Mouse (Mus musculus) ES-E14 (cell line): Measurements from ENCODE around the gene Pik3r2. TPM values are rescaled to one million over a fixed set of nuclear protein-coding genes. Genes with fewer than 3 reads are reported as not detected.

ENCODE experiments used
- DNase-seq: peaks from one replicate; pipeline ENCODE4 v3.0.0-alpha.2; 2013; ENCODE audit warnings: low read depth, low spot score
- H3K27ac ChIP-seq: 2 replicates; pipeline ENCODE4 v1.5.1; 2012; ENCODE audit warnings: low read depth, mild to moderate bottlenecking, low read length, moderate library complexity, mixed read lengths; ENCODE audit not compliant: poor library complexity, insufficient read depth, severe bottlenecking
- H3K36me3 ChIP-seq: 2 replicates; pipeline ENCODE4 v1.6.1; 2012; ENCODE audit warnings: mild to moderate bottlenecking, low read length, moderate library complexity, mixed read lengths; ENCODE audit not compliant: control insufficient read depth, poor library complexity, insufficient read depth, severe bottlenecking
- H3K4me1 ChIP-seq, 2 experiments: fragments of 150-350 bp in 1 of 2; sonication (generic) in 1 of 2; 2 replicates each; pipeline ENCODE4 v1.6.1; 2012; ENCODE audit warnings: low read length in 2 of 2, mild to moderate bottlenecking in 1 of 2, mixed read lengths in 1 of 2; ENCODE audit not compliant: control insufficient read depth in 2 of 2, insufficient read depth in 2 of 2, poor library complexity in 1 of 2
- H3K4me3 ChIP-seq, 2 experiments: fragments of 150-350 bp in 1 of 2; sonication (generic) in 1 of 2; 2 replicates each; pipeline ENCODE4 v1.5.1; 2012; ENCODE audit warnings: low read length in 2 of 2, low read depth in 1 of 2, mild to moderate bottlenecking in 1 of 2, mixed read lengths in 1 of 2; ENCODE audit not compliant: insufficient read depth in 1 of 2, poor library complexity in 1 of 2, severe bottlenecking in 1 of 2
- H3K9ac ChIP-seq: 2 replicates; pipeline ENCODE4 v1.6.1; 2012; ENCODE audit warnings: low read depth, mild to moderate bottlenecking, low read length, mixed read lengths; ENCODE audit not compliant: poor library complexity, insufficient read depth, severe bottlenecking
- H3K9me3 ChIP-seq: fragments of 150-350 bp; sonication (generic); 2 replicates; pipeline ENCODE4 v1.6.1; 2012; ENCODE audit warnings: low read depth, mild to moderate bottlenecking, low read length; ENCODE audit not compliant: control insufficient read depth, insufficient read depth
- CHD2 ChIP-seq: IDR thresholded peaks from 2 replicates; pipeline ENCODE4 v1.6.1; 2014; ENCODE audit warnings: mild to moderate bottlenecking, low read depth, low read length, inconsistent platforms
- HCFC1 ChIP-seq: IDR thresholded peaks from 2 replicates; pipeline ENCODE4 v1.6.1; 2012; ENCODE audit warnings: low read length, inconsistent platforms, borderline replicate concordance; ENCODE audit not compliant: insufficient read depth
- MAFK ChIP-seq: IDR thresholded peaks from 2 replicates; pipeline ENCODE4 v1.6.1; 2014; ENCODE audit warnings: mild to moderate bottlenecking, low read depth, low read length, inconsistent platforms; ENCODE audit not compliant: insufficient read depth
- ZC3H11A ChIP-seq: IDR thresholded peaks from 2 replicates; pipeline ENCODE4 v1.6.1; 2012; ENCODE audit warnings: low read depth, mild to moderate bottlenecking, inconsistent platforms, low read length, borderline replicate concordance
- ZNF384 ChIP-seq: IDR thresholded peaks from 2 replicates; pipeline ENCODE4 v1.6.1; 2012; ENCODE audit warnings: low read depth, low read length, inconsistent platforms
- in situ Hi-C, 2 experiments: fragments of 600-800 bp; cut with MboI; formaldehyde crosslinking; loops; one replicate each; pipeline ENCODE4 v1.15.1; 2025; ENCODE audit warnings: low sequenced_read_pairs in 2 of 2, inconsistent platforms in 1 of 2; ENCODE audit not compliant: unreplicated experiment in 2 of 2
- total RNA-seq: library from RNA; depleted of rRNA; stranded (reverse); fragments of 300-350 nt; gene quantifications from 2 replicates; pipeline ENCODE4 v1.2.3, GENCODE M21; 2012

Gene Pik3r2
- total RNA-seq, 1 experiment = 52.7 TPM

DNA sequence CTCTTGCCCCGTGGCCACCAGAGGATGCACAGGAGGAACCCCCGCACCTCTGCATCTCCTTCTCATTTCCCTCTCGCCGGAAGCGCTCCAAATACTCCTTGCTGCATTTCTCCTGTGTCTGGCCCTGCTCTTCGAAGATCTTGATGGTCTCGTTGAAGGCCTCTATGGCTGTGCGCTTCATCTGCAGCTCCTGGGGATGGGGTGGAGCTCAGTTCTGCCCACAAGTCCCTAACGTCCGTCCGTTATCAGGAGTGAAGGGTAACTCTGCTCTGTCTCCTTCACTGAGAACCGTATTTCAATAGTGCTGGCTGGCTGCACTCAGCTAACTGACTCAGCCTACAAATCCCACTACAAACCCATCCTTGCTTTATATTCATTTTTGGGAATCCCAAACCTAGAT, 6.7 kb downstream of the Pik3r2 start:
- peak overlapping the region; percentile 17; the same call in 1 of the 2 replicates for H3K9ac ChIP-seq
- no peaks in the 10 kb centered on the region for H3K9me3 ChIP-seq
- H3K27ac ChIP-seq = no peak overlapping the region
- in situ Hi-C loops = no loop called here
- H3K36me3 ChIP-seq = peaks cover 27% of the 10 kb centered on the region; the same call in 1 of the 2 replicates
- peaks cover 2 to 35% of the 10 kb centered on the region in 2 experiments; a peak in 3 of 4 replicates for H3K4me1 ChIP-seq
- H3K4me3 ChIP-seq = no peak overlapping the region
- TF ChIP-seq ZC3H11A (no peak), MAFK (no peak), HCFC1 (no peak), ZNF384 (no peak), CHD2 (no peak)
- no peak for DNase-seq

DNA sequence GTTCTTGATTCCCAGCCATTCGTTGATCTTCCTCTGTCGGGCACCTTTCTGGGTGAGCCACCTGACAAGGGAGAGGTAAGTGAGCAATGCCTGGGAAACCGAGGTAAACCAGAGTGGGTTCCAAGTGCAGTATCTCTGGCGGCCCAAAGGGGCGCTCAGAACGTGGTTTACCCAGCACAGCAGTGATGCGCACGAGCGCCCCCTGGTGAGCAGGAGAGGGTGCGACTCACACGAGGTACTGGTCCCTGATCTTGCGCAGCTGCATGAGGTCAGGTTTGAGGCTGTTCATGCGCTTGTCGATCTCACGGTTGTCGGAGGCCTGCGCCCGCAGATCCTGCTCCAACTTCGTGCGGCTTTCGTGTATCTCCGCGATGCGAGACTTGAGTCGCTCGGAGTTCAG, 7.2 kb downstream of the Pik3r2 start:
- Histone ChIP-seq H3K27ac (no peak overlapping the region), H3K9ac (peak overlapping the region; percentile 49), H3K9me3 (no peaks in the 10 kb centered on the region), H3K4me1 (peaks cover 2 to 39% of the 10 kb centered on the region in 2 experiments; a peak in 3 of 4 replicates), H3K36me3 (peaks cover 29% of the 10 kb centered on the region; the same call in 1 of the 2 replicates), H3K4me3 (peak overlapping the region; percentile 27 to 37; a peak in 3 of 4 replicates)
- in situ Hi-C loops = no loop called here
- TF ChIP-seq MAFK (no peak), ZNF384 (0 out of 2 replicates have a peak, but pooled peaks have one; percentile 59), HCFC1 (peak; percentile 78), CHD2 (no peak), ZC3H11A (no peak)
- DNase-seq = peak; percentile 97

DNA sequence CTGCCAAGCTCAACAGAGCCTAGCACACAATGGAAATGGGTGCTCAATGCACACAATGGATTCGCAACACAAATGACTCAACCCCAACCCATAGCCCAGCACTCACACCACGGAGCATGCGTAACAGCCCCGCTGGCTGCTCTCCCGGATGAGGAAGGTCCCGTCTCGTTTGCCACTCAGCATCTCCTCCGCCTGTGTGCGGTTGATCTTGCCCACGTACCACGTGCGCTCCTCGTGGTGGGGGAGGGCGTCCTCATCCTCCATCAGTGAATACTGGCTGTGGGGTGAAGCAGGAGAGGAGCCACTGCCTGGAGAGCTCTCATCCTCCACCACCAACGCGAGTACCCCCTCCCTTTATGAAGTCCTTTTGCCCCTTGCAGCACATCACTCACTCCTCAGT, 7.6 kb downstream of the Pik3r2 start:
- DNase-seq = no peak
- H3K4me3 ChIP-seq = peak overlapping the region; percentile 27 to 37
- no peak overlapping the region for H3K27ac ChIP-seq
- H3K9me3 ChIP-seq = no peaks in the 10 kb centered on the region
- in situ Hi-C loops = no loop called here
- H3K9ac ChIP-seq = peak overlapping the region; percentile 49
- H3K36me3 ChIP-seq = peaks cover 32% of the 10 kb centered on the region; the same call in 1 of the 2 replicates
- TF ChIP-seq ZNF384 (no peak), CHD2 (no peak), HCFC1 (no peak), MAFK (no peak), ZC3H11A (no peak)
- H3K4me1 ChIP-seq = peaks cover 2 to 39% of the 10 kb centered on the region in 2 experiments; a peak in 3 of 4 replicates

DNA sequence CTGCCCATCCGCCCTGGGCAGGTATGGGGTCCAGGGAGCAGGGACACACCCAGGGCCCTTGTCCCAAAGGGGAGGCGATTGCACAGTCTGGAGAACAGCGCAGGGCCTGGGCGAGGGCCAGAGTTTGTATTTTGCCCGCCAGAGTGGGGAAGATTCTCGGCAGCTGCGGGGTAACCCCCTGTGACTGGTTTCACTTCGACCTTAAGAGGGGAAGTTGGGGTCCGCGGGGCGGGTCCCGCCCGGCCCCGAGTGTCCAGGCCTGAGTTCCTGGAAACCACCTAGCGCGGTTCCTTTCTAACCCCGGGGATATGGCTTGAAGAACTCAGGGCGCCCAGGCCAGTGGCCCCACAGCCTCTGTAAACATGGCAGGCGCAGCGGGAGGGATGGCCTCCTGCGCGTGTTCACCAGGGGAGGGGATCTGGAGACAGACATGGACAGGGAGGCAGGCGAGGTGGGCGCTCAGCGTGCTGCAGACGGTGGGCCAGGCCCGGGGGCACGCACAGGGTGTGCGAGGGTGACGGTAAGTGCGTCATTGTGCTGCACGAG, 8.2 kb downstream of the Pik3r2 start:
- TF ChIP-seq HCFC1 (no peak), CHD2 (no peak), ZNF384 (no peak), ZC3H11A (no peak), MAFK (no peak)
- H3K27ac ChIP-seq = no peak overlapping the region
- H3K4me3 ChIP-seq = peak overlapping the region; percentile 27 to 37
- DNase-seq = no peak
- H3K36me3 ChIP-seq = peaks cover 37% of the 10 kb centered on the region; the same call in 1 of the 2 replicates
- H3K9ac ChIP-seq = peak overlapping the region; percentile 49
- no peaks in the 10 kb centered on the region for H3K9me3 ChIP-seq
- in situ Hi-C loops = no loop called here
- peaks cover 2 to 42% of the 10 kb centered on the region in 2 experiments; a peak in 3 of 4 replicates for H3K4me1 ChIP-seq

DNA sequence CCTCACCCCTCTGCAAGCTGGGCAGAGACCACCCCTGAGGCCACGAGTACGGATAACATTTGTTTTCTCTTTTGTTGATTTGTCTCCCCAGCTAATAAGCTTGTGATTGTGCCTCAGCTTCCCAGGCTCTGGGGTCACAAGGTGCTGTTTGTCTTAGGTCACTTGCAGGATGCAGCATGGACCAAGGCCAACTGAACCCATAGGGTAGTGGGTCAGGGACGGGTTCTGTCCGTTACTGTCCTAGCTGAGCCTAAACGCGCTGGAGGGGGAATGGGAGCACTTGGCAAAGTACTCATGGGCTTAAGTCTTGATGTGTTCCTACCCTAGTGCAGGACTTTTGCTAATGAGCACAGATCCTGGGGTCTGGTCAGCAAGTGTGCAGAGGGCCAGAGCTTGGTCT, 9.0 kb downstream of the Pik3r2 start:
- H3K4me1 ChIP-seq = peaks cover 3 to 38% of the 10 kb centered on the region in 2 experiments
- H3K9me3 ChIP-seq = no peaks in the 10 kb centered on the region
- TF ChIP-seq MAFK (no peak), HCFC1 (no peak), CHD2 (no peak), ZNF384 (no peak), ZC3H11A (no peak)
- no peak for DNase-seq
- H3K9ac ChIP-seq = no peak overlapping the region
- no peak overlapping the region for H3K4me3 ChIP-seq
- H3K36me3 ChIP-seq = peaks cover 41% of the 10 kb centered on the region; the same call in 1 of the 2 replicates
- no peak overlapping the region for H3K27ac ChIP-seq
- in situ Hi-C loops = no loop called here
